Mouse (Mus musculus): ENCODE data around the gene Dnmt3l. TPM values are rescaled to one million over a fixed set of nuclear protein-coding genes. Genes with fewer than 3 reads are reported as not detected.

Dnmt3l gene
- polyA plus RNA-seq, 2 experiments = 0.08 TPM; not detected in 1

DNA sequence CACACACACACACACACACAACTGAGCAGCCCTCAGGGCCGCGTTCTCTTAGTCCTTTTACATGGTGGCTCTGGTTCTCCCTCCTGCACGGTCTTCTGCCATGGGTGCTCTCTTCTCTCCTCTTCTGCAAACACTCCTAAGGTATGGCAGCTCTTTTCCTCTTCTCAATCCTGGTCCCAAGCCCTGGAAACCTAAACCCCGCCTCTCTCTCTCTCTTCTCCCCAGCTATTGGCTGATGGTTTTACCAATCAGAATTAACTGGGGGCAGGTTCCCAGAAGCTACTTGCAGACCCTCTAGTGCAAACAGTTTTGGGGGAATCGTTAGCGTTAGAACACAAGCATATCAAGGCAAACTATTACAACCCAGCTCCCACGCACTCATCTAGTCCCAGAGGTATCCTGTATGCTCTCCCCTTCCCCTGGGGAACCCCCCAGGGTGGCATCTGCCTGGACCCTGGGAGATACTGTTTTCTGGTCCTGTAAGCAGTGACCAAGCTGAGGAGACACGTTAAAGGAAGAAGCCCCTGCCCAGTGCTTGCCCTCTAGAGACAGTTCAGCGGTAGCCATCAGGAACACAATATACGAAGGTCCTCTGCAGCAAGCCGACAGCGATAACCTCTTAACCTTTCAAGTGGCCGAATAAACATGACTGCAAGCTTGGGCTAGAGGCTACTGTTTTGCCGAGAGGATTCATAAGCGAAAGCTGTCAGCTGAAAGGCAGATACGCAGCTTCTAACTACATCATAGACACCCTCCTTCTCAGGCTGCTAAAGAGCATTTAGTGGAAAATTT, 59.4 kb downstream of the Dnmt3l start:
- Histone ChIP-seq H3K4me2 (ENCODE audit: low read depth) (peak overlapping the region; percentile 38), H3K4me3 (ENCODE audit: insufficient read depth in 1 of 2, low read depth in 2 of 2, low read length in 2 of 2) (0 out of 4 replicates have a peak overlapping the region, but pooled peaks of 1 of the 2 experiments have one; percentile 11), H3K36me3 (replicated peaks; ENCODE audit: control insufficient read depth, insufficient read depth, low read depth) (no peaks in the 10 kb centered on the region), H3K27ac (no peak overlapping the region), H3K27me3 (ENCODE audit: control insufficient read depth, insufficient read depth, low read length) (no peaks in the 10 kb centered on the region), H3K4me1 (replicated peaks; ENCODE audit: control insufficient read depth in 2 of 2, insufficient read depth in 2 of 2, low read length in 1 of 2) (no peaks in the 10 kb centered on the region), H3K9ac (replicated peaks) (no peak overlapping the region), H3K9me3 (ENCODE audit: control insufficient read depth, low read length) (no peaks in the 10 kb centered on the region)
- 13% methylated on average over 16 of the region's 16 CpGs for WGBS (ENCODE audit: insufficient replicate concordance)
- TF ChIP-seq EP300 (IDR thresholded peaks at IDR 0.05; ENCODE audit: low read depth) = no peak
- ATAC-seq (ENCODE audit: insufficient read depth) (peak; percentile 52; the same call in 1 of the 2 replicates), DNase-seq (ENCODE audit: low read depth in 3 of 3, low spot score in 3 of 3) (peak in 2 of 3 experiments; percentile 12 to 13)

DNA sequence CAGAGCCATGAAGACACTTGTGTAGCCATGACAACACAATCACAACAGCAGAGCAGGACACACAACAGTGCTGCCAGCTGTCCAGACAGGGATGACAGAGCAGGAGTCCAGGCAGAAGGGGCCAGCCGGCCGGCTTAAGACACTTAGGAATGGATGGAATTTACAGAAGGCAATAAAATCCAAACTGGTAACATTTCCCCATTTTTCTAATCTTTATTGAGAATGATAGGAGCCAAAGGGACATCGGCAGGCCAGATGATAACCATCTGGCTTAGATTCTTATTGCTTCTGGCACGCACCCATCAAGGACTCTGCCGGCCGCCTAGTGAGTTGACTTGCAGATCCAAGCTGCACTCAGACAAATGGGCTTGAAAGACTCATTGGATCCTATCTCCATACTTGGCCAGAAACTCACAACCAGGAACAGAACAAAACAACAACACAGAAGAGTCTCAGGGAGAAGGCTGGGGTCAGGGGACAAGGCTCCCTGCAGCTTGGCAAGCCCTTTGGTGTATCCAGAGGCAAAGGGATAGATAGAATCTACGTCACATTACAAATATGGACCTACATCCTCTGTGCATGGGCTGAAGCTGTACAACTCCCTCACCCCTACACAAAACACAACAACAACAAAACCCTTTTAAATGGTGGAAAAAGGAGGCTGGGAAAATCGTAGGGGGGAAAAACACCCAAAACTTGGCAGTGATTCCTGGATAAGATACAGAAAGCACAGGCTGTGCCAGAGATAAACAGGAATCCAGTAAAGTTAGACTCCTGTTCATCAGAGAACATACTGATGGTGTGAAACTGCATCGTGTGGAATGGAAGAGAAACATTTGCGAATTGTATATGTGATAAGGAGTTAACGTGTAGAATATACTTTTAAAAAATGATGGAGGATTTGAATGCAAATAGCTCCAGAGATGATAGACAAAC, 63.1 kb downstream of the Dnmt3l start:
- WGBS (ENCODE audit: insufficient replicate concordance) = 60% methylated on average over 11 of the region's 11 CpGs
- Histone ChIP-seq H3K4me2 (ENCODE audit: low read depth) (no peak overlapping the region), H3K9me3 (ENCODE audit: control insufficient read depth, low read length) (no peaks in the 10 kb centered on the region), H3K9ac (replicated peaks) (no peak overlapping the region), H3K27ac (no peak overlapping the region), H3K4me1 (replicated peaks; ENCODE audit: control insufficient read depth in 2 of 2, insufficient read depth in 2 of 2, low read length in 1 of 2) (no peaks in the 10 kb centered on the region), H3K27me3 (ENCODE audit: control insufficient read depth, insufficient read depth, low read length) (no peaks in the 10 kb centered on the region), H3K4me3 (ENCODE audit: insufficient read depth in 1 of 2, low read depth in 2 of 2, low read length in 2 of 2) (no peak overlapping the region), H3K36me3 (replicated peaks; ENCODE audit: control insufficient read depth, insufficient read depth, low read depth) (no peaks in the 10 kb centered on the region)
- TF ChIP-seq EP300 (IDR thresholded peaks at IDR 0.05; ENCODE audit: low read depth) (no peak), CTCF (IDR thresholded peaks at IDR 0.05; ENCODE audit: low read depth) (no peak)
- ATAC-seq (ENCODE audit: insufficient read depth) = no peak
- DNase-seq (ENCODE audit: low read depth in 3 of 3, low spot score in 3 of 3) = no peak

DNA sequence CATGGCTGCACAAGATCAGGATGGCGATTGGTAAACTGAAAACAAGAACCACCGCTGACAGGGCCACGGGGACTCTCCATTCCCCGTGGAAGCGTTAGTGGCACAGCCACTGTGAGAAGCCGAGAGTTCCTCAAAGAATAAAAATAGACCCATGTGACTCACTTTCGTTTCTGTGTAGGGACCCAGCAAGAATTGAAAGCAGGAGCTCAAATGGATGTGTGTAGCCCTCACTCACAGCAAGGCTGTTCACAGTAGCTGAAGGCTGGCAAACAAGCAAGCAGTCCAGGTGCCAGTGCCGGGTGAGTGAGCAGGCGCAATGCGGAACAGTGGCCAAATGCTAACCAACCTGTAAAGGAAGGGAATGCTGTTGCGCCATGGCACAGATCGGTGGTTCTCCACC, 63.8 kb downstream of the Dnmt3l start:
- Histone ChIP-seq H3K4me1 (replicated peaks; ENCODE audit: control insufficient read depth in 2 of 2, insufficient read depth in 2 of 2, low read length in 1 of 2) (no peaks in the 10 kb centered on the region), H3K9me3 (ENCODE audit: control insufficient read depth, low read length) (no peaks in the 10 kb centered on the region), H3K27ac (no peak overlapping the region), H3K36me3 (replicated peaks; ENCODE audit: control insufficient read depth, insufficient read depth, low read depth) (no peaks in the 10 kb centered on the region), H3K27me3 (ENCODE audit: control insufficient read depth, insufficient read depth, low read length) (no peaks in the 10 kb centered on the region), H3K9ac (replicated peaks) (no peak overlapping the region), H3K4me2 (ENCODE audit: low read depth) (no peak overlapping the region), H3K4me3 (ENCODE audit: insufficient read depth in 1 of 2, low read depth in 2 of 2, low read length in 2 of 2) (no peak overlapping the region)
- WGBS (ENCODE audit: insufficient replicate concordance) = 61% methylated on average over 12 of the region's 12 CpGs
- DNase-seq (ENCODE audit: low read depth in 3 of 3, low spot score in 3 of 3) = no peak
- TF ChIP-seq CTCF (IDR thresholded peaks at IDR 0.05; ENCODE audit: low read depth) = no peak
- TF ChIP-seq EP300 (IDR thresholded peaks at IDR 0.05; ENCODE audit: low read depth) = no peak
- ATAC-seq (ENCODE audit: insufficient read depth) = no peak

Other genes with a start within 250 kb of the Dnmt3l start
- gene Gm9639, start 246.9 kb upstream of the Dnmt3l start, polyA plus RNA-seq (2012; rRNA removed) = not detected in 2 replicates
- not detected in 2 replicates for gene Gm9639, start 246.9 kb upstream of the Dnmt3l start, polyA plus RNA-seq (2014; fragmentation: Nextera tagmentation; extraction: Ambion mirVana)
- gene Gm19668, start 242.8 kb upstream of the Dnmt3l start, polyA plus RNA-seq (2012; rRNA removed) = not detected in 2 replicates
- gene Gm19668, start 242.8 kb upstream of the Dnmt3l start, polyA plus RNA-seq (2014; fragmentation: Nextera tagmentation; extraction: Ambion mirVana) = not detected in 2 replicates
- gene Gm9507, start 230.1 kb upstream of the Dnmt3l start, polyA plus RNA-seq (2012; rRNA removed) = not detected in 2 replicates
- gene Gm9507, start 230.1 kb upstream of the Dnmt3l start, polyA plus RNA-seq (2014; fragmentation: Nextera tagmentation; extraction: Ambion mirVana) = not detected in 2 replicates
- gene Gm2696, start 227.3 kb upstream of the Dnmt3l start, polyA plus RNA-seq (2012; rRNA removed) = not detected in 2 replicates
- gene Gm2696, start 227.3 kb upstream of the Dnmt3l start, polyA plus RNA-seq (2014; fragmentation: Nextera tagmentation; extraction: Ambion mirVana) = not detected in 2 replicates
- not detected in 2 replicates for gene Krtap10-4, start 214.9 kb upstream of the Dnmt3l start, polyA plus RNA-seq (2012; rRNA removed)
- not detected in 2 replicates for gene Krtap10-4, start 214.9 kb upstream of the Dnmt3l start, polyA plus RNA-seq (2014; fragmentation: Nextera tagmentation; extraction: Ambion mirVana)
- not detected in 2 replicates for gene Krtap10-10, start 206.0 kb upstream of the Dnmt3l start, polyA plus RNA-seq (2012; rRNA removed)
- not detected in 2 replicates for gene Krtap10-10, start 206.0 kb upstream of the Dnmt3l start, polyA plus RNA-seq (2014; fragmentation: Nextera tagmentation; extraction: Ambion mirVana)
- not detected in 2 replicates for gene Gm36176, start 195.1 kb upstream of the Dnmt3l start, polyA plus RNA-seq (2012; rRNA removed)
- gene Gm36176, start 195.1 kb upstream of the Dnmt3l start, polyA plus RNA-seq (2014; fragmentation: Nextera tagmentation; extraction: Ambion mirVana) = not detected in 2 replicates
- not detected in 2 replicates for gene Gm10318, start 189.1 kb upstream of the Dnmt3l start, polyA plus RNA-seq (2012; rRNA removed)
- not detected in 2 replicates for gene Gm10318, start 189.1 kb upstream of the Dnmt3l start, polyA plus RNA-seq (2014; fragmentation: Nextera tagmentation; extraction: Ambion mirVana)
- not detected in 2 replicates for gene Gm3285, start 180.0 kb upstream of the Dnmt3l start, polyA plus RNA-seq (2012; rRNA removed)
- not detected in 2 replicates for gene Gm3285, start 180.0 kb upstream of the Dnmt3l start, polyA plus RNA-seq (2014; fragmentation: Nextera tagmentation; extraction: Ambion mirVana)
- gene Lrrc3, start 139.4 kb upstream of the Dnmt3l start, polyA plus RNA-seq (2012; rRNA removed) = 6.7 and 8.4 TPM in 2 replicates
- gene Lrrc3, start 139.4 kb upstream of the Dnmt3l start, polyA plus RNA-seq (2014; fragmentation: Nextera tagmentation; extraction: Ambion mirVana) = 8.0 and 8.9 TPM in 2 replicates
- gene Trpm2, start 71.4 kb upstream of the Dnmt3l start, polyA plus RNA-seq (2012; rRNA removed) = 1.1 TPM in 2 replicates
- 1.4 and 1.5 TPM in 2 replicates for gene Trpm2, start 71.4 kb upstream of the Dnmt3l start, polyA plus RNA-seq (2014; fragmentation: Nextera tagmentation; extraction: Ambion mirVana)
- 4.5 and 4.7 TPM in 2 replicates for gene 1810043G02Rik, start 63.4 kb upstream of the Dnmt3l start, polyA plus RNA-seq (2012; rRNA removed)
- gene 1810043G02Rik, start 63.4 kb upstream of the Dnmt3l start, polyA plus RNA-seq (2014; fragmentation: Nextera tagmentation; extraction: Ambion mirVana) = 4.2 and 4.5 TPM in 2 replicates
- gene Pfkl, start 31.9 kb upstream of the Dnmt3l start, polyA plus RNA-seq (2012; rRNA removed) = 41.7 and 46.7 TPM in 2 replicates
- gene Pfkl, start 31.9 kb upstream of the Dnmt3l start, polyA plus RNA-seq (2014; fragmentation: Nextera tagmentation; extraction: Ambion mirVana) = 63.1 and 66.8 TPM in 2 replicates
- gene Aire, start 1.7 kb downstream of the Dnmt3l start, polyA plus RNA-seq (2012; rRNA removed) = not detected in 2 replicates
- gene Aire, start 1.7 kb downstream of the Dnmt3l start, polyA plus RNA-seq (2014; fragmentation: Nextera tagmentation; extraction: Ambion mirVana) = not detected in 2 replicates
- gene Icosl, start 27.4 kb downstream of the Dnmt3l start, polyA plus RNA-seq (2012; rRNA removed) = 2.4 TPM in 2 replicates
- 2.2 TPM in 2 replicates for gene Icosl, start 27.4 kb downstream of the Dnmt3l start, polyA plus RNA-seq (2014; fragmentation: Nextera tagmentation; extraction: Ambion mirVana)
- gene D10Jhu81e, start 127.8 kb downstream of the Dnmt3l start, polyA plus RNA-seq (2012; rRNA removed) = 34.1 and 39.1 TPM in 2 replicates
- 11.7 and 15.6 TPM in 2 replicates for gene D10Jhu81e, start 127.8 kb downstream of the Dnmt3l start, polyA plus RNA-seq (2014; fragmentation: Nextera tagmentation; extraction: Ambion mirVana)
- gene Pwp2, start 143.2 kb downstream of the Dnmt3l start, polyA plus RNA-seq (2012; rRNA removed) = 6.1 and 7.5 TPM in 2 replicates
- 7.2 and 9.6 TPM in 2 replicates for gene Pwp2, start 143.2 kb downstream of the Dnmt3l start, polyA plus RNA-seq (2014; fragmentation: Nextera tagmentation; extraction: Ambion mirVana)
- 19.8 and 20.1 TPM in 2 replicates for gene Trappc10, start 202.7 kb downstream of the Dnmt3l start, polyA plus RNA-seq (2012; rRNA removed)
- gene Trappc10, start 202.7 kb downstream of the Dnmt3l start, polyA plus RNA-seq (2014; fragmentation: Nextera tagmentation; extraction: Ambion mirVana) = 15.8 and 20.5 TPM in 2 replicates